Mouse (Mus musculus) midbrain, embryonic 12.5 days (tissue): ENCODE results near the gene Slco1a4. TPM values are rescaled to one million over a fixed set of nuclear protein-coding genes. Genes with fewer than 3 reads are reported as not detected.
A peak's percentile ranks its signal among the peaks of the same experiment; 100 is the strongest.
"Not testable (repeated sequence)": the region's sequence is repeated elsewhere in the genome, so short reads cannot be mapped to it uniquely, and the experiment has no call there.

Source experiments
- ATAC-seq: fragments of 200-750 bp; cut with Nextera tagmentation; 2 replicates; pipeline ENCODE4 v1.8.0; 2017; ENCODE audit warnings: low read depth, moderate TSS enrichment, moderate library complexity; ENCODE audit not compliant: low FRiP score
- H3K27ac ChIP-seq: fragments of 300-500 bp; sonication (generic); replicated peaks from 2 replicates; pipeline ENCODE4 v1.5.1; 2016; ENCODE audit warnings: mild to moderate bottlenecking
- H3K27me3 ChIP-seq: fragments of 300-500 bp; sonication (generic); 2 replicates; pipeline ENCODE4 v1.6.1; 2016; ENCODE audit warnings: mild to moderate bottlenecking
- H3K36me3 ChIP-seq: fragments of 300-500 bp; sonication (generic); 2 replicates; pipeline ENCODE4 v1.6.1; 2016
- H3K4me1 ChIP-seq: fragments of 300-500 bp; sonication (generic); 2 replicates; pipeline ENCODE4 v1.6.1; 2016
- H3K4me2 ChIP-seq: fragments of 300-500 bp; sonication (generic); replicated peaks from 2 replicates; pipeline ENCODE4 v1.6.1; 2016; ENCODE audit warnings: mild to moderate bottlenecking, moderate library complexity
- H3K4me3 ChIP-seq: fragments of 300-500 bp; sonication (generic); 2 replicates; pipeline ENCODE4 v1.5.1; 2016; ENCODE audit warnings: mild to moderate bottlenecking
- H3K9ac ChIP-seq: fragments of 300-500 bp; sonication (generic); replicated peaks from 2 replicates; pipeline ENCODE4 v1.6.1; 2016; ENCODE audit warnings: mild to moderate bottlenecking, moderate library complexity
- H3K9me3 ChIP-seq: fragments of 300-500 bp; sonication (generic); 2 replicates; pipeline ENCODE4 v1.6.1; 2016; ENCODE audit warnings: mild to moderate bottlenecking
- WGBS: fragments of 180-500 bp; shearing (Covaris S2); methylation state at CpG from one replicate; pipeline ENCODE4 v1.1.7; 2016; 5-methylcytosine and 5-hydroxymethylcytosine counted together
- polyA plus RNA-seq: library from polyadenylated mRNA; unstranded; fragments of >200 nt; fragmentation: Nextera tagmentation; extraction: Ambion mirVana; gene quantifications from 2 replicates; pipeline ENCODE4 v1.2.1, GENCODE M21; 2016

The Slco1a4 gene
- 0.13 TPM in 1 of 2 replicates, not detected in the other for polyA plus RNA-seq

GRCm38 (mm10) chr6:141856085-141856484 is at the start of gene Slco1a4:
Slco1a4 (minus strand) TSS chr6:141856199.
- H3K27me3 ChIP-seq, result no peaks in the 10 kb centered on the region
- no peaks in the 10 kb centered on the region for H3K9me3 ChIP-seq
- H3K4me2 ChIP-seq, result no peak within 1 kb of the TSS
- 82% methylated on average over 2 of the region's 2 CpGs for WGBS
- H3K27ac ChIP-seq, result no peak within 1 kb of the TSS
- no peak within 1 kb of the TSS for H3K4me3 ChIP-seq
- H3K4me1 ChIP-seq, result no peaks in the 10 kb centered on the region
- no peaks in the 10 kb centered on the region for H3K36me3 ChIP-seq
- H3K9ac ChIP-seq, result no peak within 1 kb of the TSS
- ATAC-seq, result no peak

DNA sequence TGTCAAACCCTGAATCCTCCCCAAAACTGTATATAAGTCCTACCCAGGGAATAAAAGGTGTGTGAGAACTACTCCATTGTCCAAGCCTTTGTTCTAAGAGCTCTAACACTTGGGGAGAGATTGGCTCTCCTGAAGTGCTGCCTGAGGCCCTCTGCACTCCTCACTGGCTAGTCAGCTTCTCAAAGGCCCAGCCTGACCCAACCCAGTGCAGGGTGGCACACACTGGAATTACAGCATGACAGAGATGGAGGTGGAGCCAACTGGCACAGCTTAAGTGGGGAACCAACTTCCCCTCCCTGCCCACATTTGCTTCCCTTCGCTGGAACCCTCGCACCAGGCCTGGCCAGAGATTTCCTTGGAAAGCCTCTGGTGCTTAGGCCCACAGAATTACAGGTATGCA is 42.2 kb upstream of the Slco1a4 start:
- no peak overlapping the region for H3K4me3 ChIP-seq
- no peak overlapping the region for H3K27ac ChIP-seq
- H3K27me3 ChIP-seq, result no peaks in the 10 kb centered on the region
- H3K36me3 ChIP-seq, result no peaks in the 10 kb centered on the region
- no peak overlapping the region for H3K9ac ChIP-seq
- no peak for ATAC-seq
- no peaks in the 10 kb centered on the region for H3K4me1 ChIP-seq
- 54% methylated on average over 2 of the region's 2 CpGs for WGBS
- no peaks in the 10 kb centered on the region for H3K9me3 ChIP-seq
- no peak overlapping the region for H3K4me2 ChIP-seq

- Histone ChIP-seq H3K4me3 (no peak overlapping the region), H3K27ac (no peak overlapping the region), H3K9ac (no peak overlapping the region), H3K36me3 (no peaks in the 10 kb centered on the region), H3K4me1 (no peaks in the 10 kb centered on the region), H3K9me3 (no peaks in the 10 kb centered on the region), H3K4me2 (no peak overlapping the region), H3K27me3 (no peaks in the 10 kb centered on the region)
- 60% methylated on average over 2 of the region's 2 CpGs for WGBS
- ATAC-seq, result no peak
Measured at GRCm38 (mm10) chr6:141889723-141890122, 33.7 kb upstream of the Slco1a4 start.

DNA sequence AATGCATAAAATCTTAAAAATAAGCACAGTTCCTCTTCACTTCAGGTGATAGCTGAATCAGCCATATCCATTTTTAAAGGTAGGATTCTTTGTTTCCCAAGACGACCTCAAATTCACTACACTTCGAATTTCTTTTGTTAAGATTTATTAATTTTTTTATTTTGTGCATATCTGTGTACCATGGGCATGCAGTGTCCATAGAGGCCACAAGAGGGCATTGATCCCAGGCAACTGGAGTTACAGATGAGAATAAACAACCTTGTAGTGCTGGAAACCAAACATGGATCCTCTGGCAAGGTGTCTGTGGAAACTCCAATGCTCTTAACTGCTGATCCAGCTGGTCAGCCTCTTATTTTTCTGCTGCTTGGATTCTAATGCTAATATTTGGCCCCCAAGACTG is 32.2 kb upstream of the Slco1a4 start:
- no peaks in the 10 kb centered on the region for H3K27me3 ChIP-seq
- H3K9me3 ChIP-seq, result no peaks in the 10 kb centered on the region
- H3K9ac ChIP-seq, result no peak overlapping the region
- no peak overlapping the region for H3K4me3 ChIP-seq
- H3K4me1 ChIP-seq, result no peaks in the 10 kb centered on the region
- 72% methylated on average over 2 of the region's 2 CpGs for WGBS
- no peaks in the 10 kb centered on the region for H3K36me3 ChIP-seq
- ATAC-seq, result no peak
- no peak overlapping the region for H3K4me2 ChIP-seq
- H3K27ac ChIP-seq, result no peak overlapping the region

DNA sequence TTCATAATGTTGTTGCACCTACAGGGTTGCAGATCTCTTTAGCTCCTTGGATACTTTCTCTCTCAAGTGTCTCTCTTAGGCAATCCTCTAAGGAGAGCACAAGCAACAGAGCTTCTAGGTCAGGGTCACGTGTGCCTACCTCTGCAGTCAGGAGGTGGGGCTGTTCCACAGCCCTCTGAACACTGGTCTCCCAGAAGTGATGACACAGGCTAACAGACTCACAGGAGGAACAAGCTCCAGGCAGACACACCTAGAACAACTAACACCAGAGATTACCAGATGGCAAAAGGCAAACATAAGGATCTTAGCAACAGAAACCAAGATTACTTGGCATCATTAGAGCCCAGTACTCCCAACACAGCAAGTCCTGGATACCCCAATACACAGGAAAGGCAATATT is 26.6 kb upstream of the Slco1a4 start:
- no peak overlapping the region for H3K4me2 ChIP-seq
- no peaks in the 10 kb centered on the region for H3K36me3 ChIP-seq
- no peak overlapping the region for H3K9ac ChIP-seq
- H3K9me3 ChIP-seq, result no peaks in the 10 kb centered on the region
- ATAC-seq, result no peak
- no peaks in the 10 kb centered on the region for H3K4me1 ChIP-seq
- H3K27ac ChIP-seq, result no peak overlapping the region
- H3K4me3 ChIP-seq, result no peak overlapping the region
- H3K27me3 ChIP-seq, result no peaks in the 10 kb centered on the region
- 61% methylated on average over 1 of the region's 1 CpGs for WGBS

GRCm38 (mm10) chr6:141875742-141876141 is 19.7 kb upstream of the Slco1a4 start:
- not testable (repeated sequence) for H3K4me3 ChIP-seq, H3K4me1 ChIP-seq, H3K9ac ChIP-seq, H3K9me3 ChIP-seq, H3K4me2 ChIP-seq, H3K27me3 ChIP-seq, H3K27ac ChIP-seq, ATAC-seq, H3K36me3 ChIP-seq
- WGBS, result 77% methylated on average over 4 of the region's 4 CpGs

- H3K4me2 ChIP-seq, result no peak overlapping the region
- 83% methylated on average over 2 of the region's 2 CpGs for WGBS
- no peak overlapping the region for H3K27ac ChIP-seq
- H3K4me1 ChIP-seq, result no peaks in the 10 kb centered on the region
- H3K9ac ChIP-seq, result no peak overlapping the region
- no peak overlapping the region for H3K4me3 ChIP-seq
- no peaks in the 10 kb centered on the region for H3K9me3 ChIP-seq
- no peaks in the 10 kb centered on the region for H3K36me3 ChIP-seq
- ATAC-seq, result no peak
- H3K27me3 ChIP-seq, result no peaks in the 10 kb centered on the region
Measured at GRCm38 (mm10) chr6:141871711-141872110, 15.7 kb upstream of the Slco1a4 start.

DNA sequence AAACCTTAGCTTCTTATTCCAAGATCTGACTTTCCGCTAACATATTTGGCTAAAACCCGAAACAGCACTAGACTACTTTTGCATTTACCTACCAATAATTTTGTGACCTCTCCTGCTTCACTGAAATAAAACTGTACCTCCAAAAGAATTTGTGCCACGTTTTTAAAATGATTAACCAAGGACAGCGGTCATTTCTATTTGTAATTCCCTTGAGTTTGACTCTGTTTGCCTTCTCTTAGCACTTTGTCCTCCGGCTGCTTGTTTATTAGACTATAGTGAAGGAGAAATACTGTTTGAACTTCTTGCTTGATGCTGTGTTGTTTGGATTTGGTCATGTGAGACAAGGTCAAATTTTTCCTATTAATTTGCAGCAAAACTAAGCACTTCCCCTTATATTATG is 12.7 kb upstream of the Slco1a4 start:
- Histone ChIP-seq H3K27ac (no peak overlapping the region), H3K36me3 (no peaks in the 10 kb centered on the region), H3K9ac (no peak overlapping the region), H3K4me1 (no peaks in the 10 kb centered on the region), H3K9me3 (no peaks in the 10 kb centered on the region), H3K4me3 (no peak overlapping the region), H3K27me3 (no peaks in the 10 kb centered on the region), H3K4me2 (no peak overlapping the region)
- WGBS, result 85% methylated on average over 5 of the region's 5 CpGs
- ATAC-seq, result no peak

DNA sequence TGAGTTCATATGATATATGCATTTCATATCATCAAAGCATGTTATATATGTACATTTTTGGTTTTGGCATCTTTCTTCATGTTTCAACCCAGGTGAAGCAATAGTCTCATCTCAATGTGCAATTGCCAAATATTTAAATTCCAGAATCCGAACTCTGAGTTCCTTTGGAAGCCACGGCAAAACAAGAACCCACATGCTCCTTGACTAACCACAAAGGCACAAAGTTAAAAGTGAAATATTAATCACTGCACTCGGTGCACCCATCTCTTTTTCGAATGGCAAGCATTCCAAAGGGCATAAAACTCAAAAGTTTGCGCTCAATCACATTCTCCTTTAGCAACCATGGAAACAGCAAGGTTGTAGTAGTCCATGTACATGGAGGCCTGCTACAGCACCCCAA is 10.0 kb upstream of the Slco1a4 start:
- H3K9ac ChIP-seq, result no peak overlapping the region

GRCm38 (mm10) chr6:141857735-141858531 is 1.9 kb upstream of the Slco1a4 start:
- Histone ChIP-seq H3K27me3 (no peaks in the 10 kb centered on the region), H3K36me3 (no peaks in the 10 kb centered on the region), H3K9me3 (no peaks in the 10 kb centered on the region), H3K27ac (no peak overlapping the region), H3K4me2 (no peak overlapping the region), H3K4me3 (no peak overlapping the region), H3K4me1 (no peaks in the 10 kb centered on the region), H3K9ac (no peak overlapping the region)
- no peak for ATAC-seq
- 90% methylated on average over 8 of the region's 8 CpGs for WGBS

More for the DNA sequence above, 10.0 kb upstream of the Slco1a4 start:
- 89% methylated on average over 5 of the region's 5 CpGs for WGBS
- no peaks in the 10 kb centered on the region for H3K4me1 ChIP-seq
- no peak for ATAC-seq
- no peak overlapping the region for H3K27ac ChIP-seq
- no peaks in the 10 kb centered on the region for H3K27me3 ChIP-seq
- H3K9me3 ChIP-seq, result no peaks in the 10 kb centered on the region
- no peak overlapping the region for H3K4me3 ChIP-seq
- no peak overlapping the region for H3K4me2 ChIP-seq
- no peaks in the 10 kb centered on the region for H3K36me3 ChIP-seq

- Histone ChIP-seq H3K27me3 (no peaks in the 10 kb centered on the region), H3K36me3 (no peaks in the 10 kb centered on the region), H3K4me2 (no peak overlapping the region), H3K4me1 (no peaks in the 10 kb centered on the region), H3K27ac (no peak overlapping the region), H3K9ac (no peak overlapping the region), H3K9me3 (no peaks in the 10 kb centered on the region), H3K4me3 (no peak overlapping the region)
- 32% methylated on average over 2 of the region's 2 CpGs for WGBS
- ATAC-seq, result no peak
Measured at GRCm38 (mm10) chr6:141853616-141854015, 2.4 kb downstream of the Slco1a4 start.

DNA sequence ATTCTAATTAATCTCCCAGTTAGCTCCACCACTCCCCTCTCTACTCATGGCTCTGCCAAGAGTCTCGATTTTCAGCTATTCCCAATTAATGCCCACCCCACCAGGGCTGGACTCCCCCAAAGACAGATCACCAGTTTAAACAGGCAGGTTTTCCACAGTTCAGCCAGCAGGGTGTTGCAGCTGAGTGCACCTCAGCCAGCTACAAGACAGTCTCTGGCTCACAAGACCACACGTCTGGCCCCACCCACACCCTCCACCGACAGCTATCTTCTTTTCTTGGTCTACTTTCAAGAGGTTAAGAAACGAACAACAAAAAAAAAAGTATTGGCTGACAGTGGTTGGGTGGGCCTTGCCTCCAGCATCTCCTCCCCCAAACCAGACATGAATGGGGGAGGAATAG is 6.9 kb downstream of the Slco1a4 start:
- no peak overlapping the region for H3K27ac ChIP-seq
- H3K9ac ChIP-seq, result no peak overlapping the region
- no peaks in the 10 kb centered on the region for H3K27me3 ChIP-seq
- no peak; the same call in 1 of the 2 replicates for ATAC-seq
- H3K36me3 ChIP-seq, result no peaks in the 10 kb centered on the region
- no peaks in the 10 kb centered on the region for H3K4me1 ChIP-seq
- 23% methylated on average over 4 of the region's 4 CpGs for WGBS
- H3K9me3 ChIP-seq, result no peaks in the 10 kb centered on the region
- no peak overlapping the region for H3K4me2 ChIP-seq
- no peak overlapping the region for H3K4me3 ChIP-seq

GRCm38 (mm10) chr6:141797837-141798236 is 58.2 kb downstream of the Slco1a4 start:
- Histone ChIP-seq H3K27me3 (no peaks in the 10 kb centered on the region), H3K4me3 (no peak overlapping the region), H3K9me3 (no peaks in the 10 kb centered on the region), H3K36me3 (no peaks in the 10 kb centered on the region), H3K4me1 (no peaks in the 10 kb centered on the region), H3K9ac (no peak overlapping the region), H3K4me2 (no peak overlapping the region), H3K27ac (no peak overlapping the region)
- peak; percentile 80 for ATAC-seq
- 18% methylated on average over 1 of the region's 1 CpGs for WGBS
